Mouse (Mus musculus): ENCODE measurements at regions not wholly inside any gene's neighbourhood (a gene's known extent, or its start where the extent isn't known, plus 50 kb on each side); places are given as distances from the start of the nearest gene placed in this dataset.

DNA sequence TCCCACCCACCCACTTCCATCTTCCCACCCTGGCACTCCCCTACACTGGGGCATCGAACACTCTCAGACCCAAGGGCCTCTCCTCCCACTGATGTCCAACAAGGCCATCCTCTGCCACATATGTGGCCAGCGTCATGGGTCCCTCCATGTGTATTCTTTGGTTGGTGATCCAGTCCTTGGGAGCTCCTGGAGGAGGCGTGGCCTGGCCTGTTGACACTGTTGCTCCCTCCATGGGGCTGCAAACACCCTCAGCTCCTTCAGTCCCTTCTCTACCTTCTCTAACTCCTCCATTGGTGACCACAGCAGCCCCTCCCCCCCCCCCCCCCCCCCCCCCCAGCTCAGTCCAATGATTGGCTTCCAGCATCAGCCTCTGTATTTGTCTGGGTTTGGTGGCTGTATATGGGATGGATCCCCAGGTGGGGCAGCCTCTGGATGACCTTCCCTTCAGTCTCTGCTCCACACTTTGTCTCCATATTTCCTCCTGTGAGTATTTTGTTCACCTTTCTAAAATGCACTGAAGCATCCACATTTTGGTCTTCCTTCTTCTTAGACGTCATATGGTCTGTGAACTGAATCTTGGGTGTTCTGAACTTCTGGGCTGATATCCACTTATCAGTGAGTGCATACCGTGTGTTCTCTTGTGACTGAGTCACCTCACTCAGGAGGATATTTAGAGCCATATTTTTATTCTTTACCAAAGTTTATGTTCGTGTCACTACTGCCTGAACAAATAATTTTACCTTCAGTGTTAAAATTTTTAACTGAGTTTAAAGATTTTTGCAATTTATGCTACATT lies 82.1 kb upstream of the Tnp1 start:
- Histone ChIP-seq H3K4me2 (no peak overlapping the region), H3K36me3 (ENCODE audit: poor library complexity, severe bottlenecking) (no peaks in the 10 kb centered on the region), H3K27ac (no peak overlapping the region), H3K9ac (no peak overlapping the region), H3K4me3 (no peak overlapping the region), H3K4me1 (no peaks in the 10 kb centered on the region), H3K27me3 (no peaks in the 10 kb centered on the region), H3K9me3 (replicated peaks) (no peaks in the 10 kb centered on the region)
- WGBS = 77% methylated on average over 6 of the region's 6 CpGs
- no peak for ATAC-seq

DNA sequence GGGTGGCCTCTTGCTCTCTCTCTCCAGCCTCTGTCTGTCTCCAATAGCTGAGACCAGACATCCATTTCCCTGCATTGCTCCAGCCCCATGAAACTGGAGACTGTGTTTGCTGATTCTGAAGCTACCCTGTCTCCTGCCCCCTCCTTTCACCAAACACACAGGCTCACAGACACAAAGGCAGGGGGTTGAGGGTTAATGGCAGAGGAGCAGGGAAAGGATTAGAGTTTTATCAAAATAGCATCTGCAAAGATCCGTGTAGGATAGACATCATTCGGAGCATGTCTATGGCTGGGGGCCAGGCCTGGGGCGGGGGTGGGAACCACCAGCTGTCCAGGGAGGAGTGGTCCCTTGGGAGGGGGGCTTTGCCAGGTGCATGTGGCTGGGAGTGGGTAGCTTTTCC lies 73.9 kb upstream of the Tnp1 start:
- no peaks in the 10 kb centered on the region for H3K36me3 ChIP-seq (ENCODE audit: poor library complexity, severe bottlenecking)
- H3K27me3 ChIP-seq = no peaks in the 10 kb centered on the region
- peaks cover 14% of the 10 kb centered on the region for H3K4me1 ChIP-seq
- H3K9me3 ChIP-seq (replicated peaks) = no peaks in the 10 kb centered on the region
- no peak overlapping the region for H3K4me2 ChIP-seq
- ATAC-seq = no peak
- WGBS = 12% methylated on average over 3 of the region's 3 CpGs
- no peak overlapping the region for H3K27ac ChIP-seq
- H3K9ac ChIP-seq = 0 out of 2 replicates have a peak overlapping the region, but pooled peaks have one; percentile 13
- H3K4me3 ChIP-seq = no peak overlapping the region

DNA sequence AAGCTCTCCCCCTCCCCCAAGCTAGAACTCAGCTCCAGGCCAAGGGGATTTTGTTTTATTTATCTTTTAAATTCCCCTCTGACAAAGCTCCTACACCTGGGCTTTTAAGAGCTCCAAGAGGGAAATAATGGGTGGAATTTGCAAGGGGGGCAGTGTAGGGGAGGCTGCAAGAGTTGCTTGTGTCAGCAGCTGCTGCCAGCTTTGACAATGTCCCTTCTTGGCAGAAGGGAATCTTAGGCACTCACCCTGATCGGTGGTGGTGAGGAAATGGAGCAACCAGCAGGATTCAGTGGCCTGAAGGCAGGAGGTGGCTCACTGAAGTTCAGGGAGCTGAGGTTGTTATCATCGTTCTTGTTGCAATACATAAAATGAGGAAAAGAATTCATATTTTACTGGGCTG lies 72.8 kb upstream of the Tnp1 start:
- no peaks in the 10 kb centered on the region for H3K9me3 ChIP-seq (replicated peaks)
- H3K36me3 ChIP-seq (ENCODE audit: poor library complexity, severe bottlenecking) = no peaks in the 10 kb centered on the region
- no peak overlapping the region for H3K27ac ChIP-seq
- 25% methylated on average over 2 of the region's 2 CpGs for WGBS
- peaks cover 14% of the 10 kb centered on the region for H3K4me1 ChIP-seq
- H3K9ac ChIP-seq = no peak overlapping the region
- ATAC-seq = no peak
- no peak overlapping the region for H3K4me2 ChIP-seq
- H3K27me3 ChIP-seq = no peaks in the 10 kb centered on the region
- no peak overlapping the region for H3K4me3 ChIP-seq

DNA sequence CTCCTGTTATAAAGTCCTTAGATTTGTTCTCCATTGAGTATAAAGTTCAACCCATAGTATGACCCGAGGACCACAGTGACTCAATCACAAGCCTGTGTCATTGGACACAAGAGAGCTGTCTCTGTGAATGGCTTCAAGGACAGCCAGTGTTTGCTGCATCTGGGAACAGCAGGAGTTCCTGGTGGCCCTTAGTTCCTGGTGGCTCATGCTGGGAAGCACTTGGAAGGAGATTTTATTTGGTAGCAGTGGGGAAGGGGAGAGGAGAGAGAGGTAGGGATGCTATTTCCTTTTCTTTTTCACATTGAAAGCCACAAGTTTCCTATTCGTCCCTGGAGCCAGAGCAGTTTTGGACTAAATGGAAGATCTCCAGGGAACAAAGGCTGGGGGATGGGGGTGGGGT lies 69.2 kb upstream of the Tnp1 start:
- WGBS = 10% methylated on average over 2 of the region's 2 CpGs
- no peak for ATAC-seq
- Histone ChIP-seq H3K27ac (no peak overlapping the region), H3K9ac (no peak overlapping the region), H3K9me3 (replicated peaks) (no peaks in the 10 kb centered on the region), H3K4me2 (no peak overlapping the region), H3K27me3 (no peaks in the 10 kb centered on the region), H3K4me3 (no peak overlapping the region), H3K4me1 (peaks cover 13% of the 10 kb centered on the region), H3K36me3 (ENCODE audit: poor library complexity, severe bottlenecking) (no peaks in the 10 kb centered on the region)

DNA sequence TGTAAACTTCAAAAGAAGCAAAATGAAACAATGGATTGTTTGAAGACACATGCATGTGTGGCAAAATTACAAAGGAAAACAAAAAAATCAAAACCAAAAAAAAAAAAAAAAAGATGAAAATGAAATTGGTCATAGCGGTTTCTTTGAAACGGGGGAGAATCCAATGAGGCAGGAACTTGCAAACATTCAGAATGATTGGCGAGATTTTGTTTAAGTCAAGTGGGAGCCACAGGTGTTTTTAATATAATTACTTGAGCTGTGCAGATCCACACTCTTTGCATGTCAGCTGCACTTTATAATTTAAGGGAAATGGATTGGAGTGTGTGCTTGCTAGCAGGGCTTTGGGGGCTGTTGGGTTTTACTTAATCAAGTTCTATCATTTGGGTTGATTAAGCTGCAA lies 67.7 kb upstream of the Tnp1 start:
- H3K4me3 ChIP-seq = no peak overlapping the region
- 97% methylated on average over 3 of the region's 3 CpGs for WGBS
- H3K27ac ChIP-seq = no peak overlapping the region
- no peaks in the 10 kb centered on the region for H3K9me3 ChIP-seq (replicated peaks)
- H3K4me2 ChIP-seq = no peak overlapping the region
- no peak for ATAC-seq
- no peaks in the 10 kb centered on the region for H3K36me3 ChIP-seq (ENCODE audit: poor library complexity, severe bottlenecking)
- H3K9ac ChIP-seq = no peak overlapping the region
- H3K4me1 ChIP-seq = no peaks in the 10 kb centered on the region
- no peaks in the 10 kb centered on the region for H3K27me3 ChIP-seq

DNA sequence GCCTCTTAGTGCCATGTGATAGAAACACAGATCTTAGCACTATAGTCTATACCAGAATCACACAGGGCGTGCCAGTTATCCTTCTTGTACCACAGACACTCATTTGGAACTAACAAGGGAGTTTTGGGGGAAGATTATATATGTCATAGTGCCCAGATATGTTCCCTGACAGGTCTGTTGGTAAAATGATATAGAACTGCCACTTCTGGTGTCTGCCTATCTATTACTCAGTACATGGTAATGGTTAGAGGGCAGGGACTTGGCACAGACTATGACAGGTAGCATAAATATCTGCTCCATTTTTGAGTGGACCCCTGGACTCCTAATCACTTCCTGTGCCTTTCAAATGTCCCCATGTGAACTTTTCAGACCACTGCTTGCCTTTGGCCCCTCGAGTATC lies 63.8 kb upstream of the Tnp1 start:
- no peaks in the 10 kb centered on the region for H3K27me3 ChIP-seq
- no peak overlapping the region for H3K27ac ChIP-seq
- no peaks in the 10 kb centered on the region for H3K36me3 ChIP-seq (ENCODE audit: poor library complexity, severe bottlenecking)
- no peak for ATAC-seq
- no peaks in the 10 kb centered on the region for H3K4me1 ChIP-seq
- WGBS = 87% methylated on average over 2 of the region's 2 CpGs
- H3K4me3 ChIP-seq = no peak overlapping the region
- H3K9ac ChIP-seq = no peak overlapping the region
- H3K9me3 ChIP-seq (replicated peaks) = no peaks in the 10 kb centered on the region
- no peak overlapping the region for H3K4me2 ChIP-seq

DNA sequence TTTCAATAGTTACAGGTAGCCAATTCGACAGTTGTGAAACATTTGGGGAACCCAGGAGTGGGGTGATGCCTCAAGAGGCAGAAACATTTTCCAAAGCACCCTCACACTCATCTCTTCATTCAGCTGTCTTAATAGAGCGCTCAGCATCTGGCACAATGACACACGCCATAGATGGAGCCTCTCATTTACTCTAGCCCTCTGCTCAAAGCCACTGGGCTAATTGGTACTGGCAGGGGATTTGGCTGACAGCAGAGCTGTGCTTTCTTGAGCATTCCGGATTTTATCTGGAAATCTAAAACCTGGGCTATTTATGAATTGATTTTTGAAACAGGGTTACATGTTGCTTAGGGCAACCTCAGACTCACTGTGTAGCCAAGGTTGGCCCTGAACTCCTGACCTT lies 61.4 kb upstream of the Tnp1 start:
- 77% methylated on average over 4 of the region's 4 CpGs for WGBS

DNA sequence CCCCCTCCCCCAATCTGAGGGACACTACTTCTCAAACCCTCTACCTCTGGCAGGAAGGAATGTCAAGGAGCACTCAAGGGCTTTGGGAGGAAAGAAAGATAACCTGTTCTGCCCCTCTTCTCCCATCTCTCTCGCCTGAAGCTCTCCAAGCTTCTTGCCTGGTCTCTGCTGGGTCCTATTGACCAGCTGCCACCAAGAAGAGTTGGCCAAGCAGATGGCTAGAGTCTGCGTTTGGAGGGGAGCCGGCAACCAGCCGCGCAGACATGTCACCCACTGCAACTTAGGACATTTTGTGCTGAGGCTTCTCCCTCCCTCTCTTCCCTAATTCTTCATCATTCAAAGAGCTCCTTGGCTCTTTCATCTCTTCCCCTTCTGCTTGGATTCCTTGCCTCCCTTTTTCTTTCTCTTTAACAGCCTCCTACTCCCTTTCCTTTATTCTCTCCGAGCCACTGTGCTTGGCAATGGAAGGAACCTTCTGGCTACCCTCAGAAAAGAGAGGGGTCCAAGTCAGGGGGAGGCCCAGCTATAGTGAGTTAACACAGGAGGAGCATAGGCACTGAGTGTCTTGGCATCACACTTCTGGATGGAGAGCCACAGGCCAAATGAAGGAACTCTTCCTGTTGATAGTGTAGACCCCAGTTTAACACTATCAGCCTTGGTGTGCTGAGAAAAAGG lies 60.1 kb upstream of the Tnp1 start:
- ATAC-seq = no peak

More for the DNA sequence above, 61.4 kb upstream of the Tnp1 start:
- ATAC-seq = no peak
- no peak overlapping the region for H3K4me2 ChIP-seq
- no peaks in the 10 kb centered on the region for H3K9me3 ChIP-seq (replicated peaks)
- H3K27me3 ChIP-seq = no peaks in the 10 kb centered on the region
- H3K4me3 ChIP-seq = no peak overlapping the region
- H3K9ac ChIP-seq = no peak overlapping the region
- H3K4me1 ChIP-seq = no peaks in the 10 kb centered on the region
- H3K27ac ChIP-seq = no peak overlapping the region
- H3K36me3 ChIP-seq (ENCODE audit: poor library complexity, severe bottlenecking) = no peaks in the 10 kb centered on the region

DNA sequence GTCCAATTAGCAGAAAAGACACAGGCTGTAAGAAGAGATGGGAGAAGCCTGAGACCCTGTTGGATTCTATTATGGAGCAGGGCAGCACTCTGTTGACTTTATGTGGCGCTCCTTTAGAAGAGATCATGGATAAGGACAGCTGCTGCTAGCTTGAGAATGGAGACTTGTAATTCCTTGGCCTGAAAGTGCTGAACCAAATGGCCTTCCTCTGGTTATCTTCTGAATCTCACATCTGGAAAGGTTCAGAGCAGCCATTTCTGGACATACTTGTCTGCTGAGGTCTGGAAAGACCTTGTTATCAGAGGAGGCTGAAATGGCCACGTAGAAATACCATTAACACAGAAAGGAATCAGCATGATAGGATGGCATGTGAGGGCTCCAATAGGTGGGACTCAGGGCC lies 59.5 kb upstream of the Tnp1 start:
- no peak overlapping the region for H3K4me2 ChIP-seq
- ATAC-seq = no peak
- H3K36me3 ChIP-seq (ENCODE audit: poor library complexity, severe bottlenecking) = no peaks in the 10 kb centered on the region
- H3K4me3 ChIP-seq = no peak overlapping the region
- H3K27ac ChIP-seq = no peak overlapping the region
- WGBS = 80% methylated on average over 2 of the region's 2 CpGs
- H3K4me1 ChIP-seq = no peaks in the 10 kb centered on the region
- H3K9ac ChIP-seq = no peak overlapping the region
- H3K9me3 ChIP-seq (replicated peaks) = no peaks in the 10 kb centered on the region
- H3K27me3 ChIP-seq = no peaks in the 10 kb centered on the region

More for the DNA sequence above, 60.1 kb upstream of the Tnp1 start:
- Histone ChIP-seq H3K4me3 (no peak overlapping the region), H3K4me2 (no peak overlapping the region), H3K27me3 (no peaks in the 10 kb centered on the region), H3K27ac (no peak overlapping the region), H3K36me3 (ENCODE audit: poor library complexity, severe bottlenecking) (no peaks in the 10 kb centered on the region), H3K9me3 (replicated peaks) (no peaks in the 10 kb centered on the region), H3K9ac (no peak overlapping the region), H3K4me1 (no peaks in the 10 kb centered on the region)
- 86% methylated on average over 6 of the region's 6 CpGs for WGBS

DNA sequence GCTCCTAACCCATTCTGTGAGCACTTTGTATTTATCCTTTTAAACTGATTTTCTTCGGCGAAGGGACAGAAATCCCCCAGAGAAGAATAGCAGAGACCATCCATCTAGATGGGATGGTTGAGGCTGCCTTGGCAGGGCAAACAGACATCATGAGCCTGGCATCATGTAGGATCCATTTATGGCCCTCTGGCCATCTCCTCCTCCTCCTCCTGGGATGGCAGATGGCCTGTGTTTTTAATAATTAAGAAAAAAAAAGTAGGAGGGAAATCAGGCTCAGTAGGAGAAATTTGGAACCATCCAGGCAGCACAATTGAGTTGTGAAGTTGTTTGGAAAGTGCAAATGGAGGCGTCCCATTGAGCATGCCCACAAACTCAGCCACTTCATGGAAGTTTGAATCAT lies 58.8 kb upstream of the Tnp1 start:
- no peaks in the 10 kb centered on the region for H3K27me3 ChIP-seq
- WGBS = 89% methylated on average over 3 of the region's 3 CpGs
- no peak overlapping the region for H3K4me2 ChIP-seq
- no peak overlapping the region for H3K9ac ChIP-seq
- no peak overlapping the region for H3K4me3 ChIP-seq
- no peak overlapping the region for H3K27ac ChIP-seq
- H3K4me1 ChIP-seq = no peaks in the 10 kb centered on the region
- no peaks in the 10 kb centered on the region for H3K9me3 ChIP-seq (replicated peaks)
- no peak for ATAC-seq
- H3K36me3 ChIP-seq (ENCODE audit: poor library complexity, severe bottlenecking) = no peaks in the 10 kb centered on the region

DNA sequence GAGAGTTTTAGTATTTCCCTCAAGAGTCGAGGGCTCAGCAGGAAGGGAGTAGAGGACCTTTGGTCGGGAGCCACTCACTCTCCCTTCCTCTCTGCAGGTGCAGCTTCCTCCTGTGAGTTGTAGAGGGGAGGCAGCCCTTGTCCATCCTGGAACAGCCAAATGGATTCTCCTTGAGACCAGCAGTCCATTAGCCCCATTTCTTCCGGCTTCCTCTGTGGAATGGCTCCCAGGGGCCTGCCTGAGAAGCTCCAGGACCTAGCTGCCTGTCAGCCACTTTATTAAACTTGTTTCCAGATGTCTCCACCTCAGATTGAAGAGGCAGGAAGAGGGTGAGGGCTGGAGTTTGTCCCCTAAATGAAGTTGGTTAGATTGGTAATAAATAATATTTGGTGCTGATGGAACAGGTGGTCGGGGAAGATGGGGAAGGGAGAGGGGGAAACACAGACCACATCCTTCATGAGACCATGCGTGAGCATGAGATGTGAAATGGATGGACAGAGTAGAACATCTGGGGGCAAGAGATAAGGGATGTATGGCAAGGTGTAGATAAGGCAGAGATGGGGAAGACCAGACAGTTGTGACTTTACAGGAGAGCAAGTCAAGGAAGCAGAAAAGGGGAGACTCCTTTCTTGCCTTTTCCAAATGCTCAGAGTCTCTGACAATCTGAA lies 56.7 kb upstream of the Tnp1 start:
- Histone ChIP-seq H3K4me2 (no peak overlapping the region), H3K36me3 (ENCODE audit: poor library complexity, severe bottlenecking) (no peaks in the 10 kb centered on the region), H3K9me3 (replicated peaks) (no peaks in the 10 kb centered on the region), H3K27ac (no peak overlapping the region), H3K4me3 (no peak overlapping the region), H3K4me1 (no peaks in the 10 kb centered on the region), H3K27me3 (no peaks in the 10 kb centered on the region), H3K9ac (no peak overlapping the region)
- 86% methylated on average over 5 of the region's 5 CpGs for WGBS
- no peak for ATAC-seq

DNA sequence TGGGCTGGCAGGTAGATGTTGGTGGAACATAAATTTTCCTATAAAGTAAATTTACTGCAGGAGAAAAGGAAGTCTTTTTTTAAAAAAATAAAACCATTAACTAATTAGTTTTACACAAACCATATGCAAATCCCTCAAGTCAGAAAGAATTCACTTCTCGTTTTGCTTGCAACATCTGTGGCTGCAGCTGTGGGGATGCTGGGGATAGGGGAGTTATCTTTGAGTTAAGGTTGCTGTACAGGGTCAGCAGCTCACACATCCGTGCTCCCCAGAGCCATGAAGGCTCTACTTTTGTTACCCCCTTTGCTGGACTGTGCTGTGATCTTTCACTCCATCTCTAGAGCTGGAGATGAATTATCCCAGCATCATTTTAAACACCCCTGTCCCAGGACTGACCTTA lies 54.4 kb upstream of the Tnp1 start:
- Histone ChIP-seq H3K9me3 (replicated peaks) (no peaks in the 10 kb centered on the region), H3K27me3 (no peaks in the 10 kb centered on the region), H3K4me2 (no peak overlapping the region), H3K4me3 (no peak overlapping the region), H3K4me1 (no peaks in the 10 kb centered on the region), H3K36me3 (ENCODE audit: poor library complexity, severe bottlenecking) (no peaks in the 10 kb centered on the region), H3K27ac (no peak overlapping the region), H3K9ac (no peak overlapping the region)
- ATAC-seq = no peak
- WGBS = 63% methylated on average over 2 of the region's 2 CpGs

Data from forebrain, embryonic 13.5 days (tissue).